Mouse (Mus musculus) MEL-GATA-1-ER (cell line): ENCODE data around the gene Fam193a.

Experiments used
- DNase-seq: peaks from one replicate; pipeline ENCODE4 v3.0.0-alpha.2; 2012; ENCODE audit warnings: low read depth; ENCODE audit errors: extremely low read depth

The Fam193a gene

DNA sequence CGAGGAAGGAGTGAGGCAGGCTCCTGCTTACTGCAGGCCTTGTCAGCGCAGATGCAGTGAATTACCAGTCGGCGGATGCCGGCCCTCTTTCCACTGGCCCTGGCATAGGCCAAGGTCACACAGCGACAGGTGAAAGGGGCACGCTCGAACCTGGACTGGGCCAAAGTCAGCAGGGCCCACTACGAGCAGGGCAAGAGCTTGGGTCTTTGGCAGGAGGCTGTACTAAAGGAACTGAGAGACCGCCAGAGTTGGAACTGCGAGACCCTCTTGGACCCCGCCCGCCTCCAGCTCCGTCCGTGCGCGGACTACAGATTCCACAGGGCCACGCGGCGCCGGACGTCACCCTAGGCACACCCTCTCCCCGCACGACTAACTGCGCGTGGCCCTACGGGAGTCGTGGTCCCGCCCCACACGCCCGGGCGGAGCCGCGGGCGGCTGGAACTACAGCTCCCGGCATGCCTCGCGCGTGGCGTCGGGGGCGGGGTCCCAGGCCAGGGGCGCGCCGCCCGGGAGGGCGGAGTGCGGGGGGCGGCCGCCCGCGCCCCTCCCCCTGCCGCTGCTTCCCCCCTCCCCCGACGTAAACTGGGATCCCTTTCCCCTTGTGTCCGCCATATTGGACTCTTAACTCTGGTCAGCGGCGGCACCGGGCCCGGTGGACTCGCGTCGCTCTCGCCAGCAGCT, at the start of gene Fam193a:
Gene Fam193a, plus strand, starts transcription at position 593 of the 681 bp plus-strand sequence.
- peak; percentile 80 for DNase-seq

DNA sequence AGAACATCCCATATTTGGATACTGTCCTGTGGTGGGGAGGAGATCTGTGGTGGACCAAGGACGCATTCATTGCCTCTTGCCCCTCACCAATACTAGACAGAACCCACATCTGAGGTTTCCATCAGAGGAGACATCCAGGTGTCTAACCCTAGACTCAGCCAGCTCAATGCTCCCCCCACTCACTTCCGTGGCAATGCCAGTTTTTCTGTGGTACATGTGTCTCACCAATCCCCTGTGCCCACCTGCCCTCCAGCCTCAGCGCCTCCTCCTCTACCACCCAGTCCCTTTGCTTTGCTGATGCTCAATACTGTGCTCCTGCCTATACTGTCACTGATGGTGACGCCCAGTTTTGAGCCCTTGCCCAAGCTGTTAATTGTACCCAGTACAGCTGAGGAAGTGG, 48.5 kb upstream of the Fam193a start:
- DNase-seq, result no peak

DNA sequence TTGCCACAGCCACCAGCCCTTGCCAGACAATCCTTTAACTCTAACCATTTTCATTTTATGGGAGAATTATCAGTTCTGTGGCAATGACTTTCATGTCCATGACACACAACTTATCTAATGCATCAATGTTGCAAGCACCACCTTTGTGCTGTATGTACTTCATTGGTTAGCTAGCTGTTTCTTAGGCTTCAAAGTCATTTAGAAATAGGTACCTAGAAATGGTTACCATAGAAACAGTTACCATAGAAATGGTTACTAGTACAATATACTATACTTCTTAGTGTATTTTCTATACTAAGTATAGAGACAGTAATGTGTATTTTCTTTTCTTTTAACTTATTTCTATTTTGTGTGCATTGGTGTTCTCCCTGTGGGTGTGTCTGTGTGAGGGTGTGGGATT, 44.4 kb upstream of the Fam193a start:
- DNase-seq, result no peak

DNA sequence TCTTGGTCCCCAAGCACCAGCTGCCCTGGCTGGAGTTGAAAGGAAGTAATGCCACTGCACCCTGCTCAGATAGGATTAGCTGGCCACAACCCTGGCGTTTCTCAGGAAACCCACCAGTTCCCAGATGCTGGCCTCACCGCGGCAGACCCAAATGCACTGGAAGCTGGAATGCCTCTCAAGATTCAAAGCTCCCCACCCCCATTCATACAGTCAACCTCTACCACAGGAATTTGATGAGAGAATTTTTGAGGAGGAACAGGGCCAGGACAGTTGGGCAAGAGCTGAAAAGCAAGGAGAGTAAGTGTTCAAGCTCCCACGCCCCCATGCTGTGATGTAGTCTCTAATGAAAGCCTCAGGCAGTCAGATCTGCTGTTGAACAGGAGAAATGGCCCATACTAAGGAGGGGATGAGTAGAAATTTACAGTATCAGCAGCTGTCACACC, 43.5 kb upstream of the Fam193a start:
- DNase-seq, result no peak

DNA sequence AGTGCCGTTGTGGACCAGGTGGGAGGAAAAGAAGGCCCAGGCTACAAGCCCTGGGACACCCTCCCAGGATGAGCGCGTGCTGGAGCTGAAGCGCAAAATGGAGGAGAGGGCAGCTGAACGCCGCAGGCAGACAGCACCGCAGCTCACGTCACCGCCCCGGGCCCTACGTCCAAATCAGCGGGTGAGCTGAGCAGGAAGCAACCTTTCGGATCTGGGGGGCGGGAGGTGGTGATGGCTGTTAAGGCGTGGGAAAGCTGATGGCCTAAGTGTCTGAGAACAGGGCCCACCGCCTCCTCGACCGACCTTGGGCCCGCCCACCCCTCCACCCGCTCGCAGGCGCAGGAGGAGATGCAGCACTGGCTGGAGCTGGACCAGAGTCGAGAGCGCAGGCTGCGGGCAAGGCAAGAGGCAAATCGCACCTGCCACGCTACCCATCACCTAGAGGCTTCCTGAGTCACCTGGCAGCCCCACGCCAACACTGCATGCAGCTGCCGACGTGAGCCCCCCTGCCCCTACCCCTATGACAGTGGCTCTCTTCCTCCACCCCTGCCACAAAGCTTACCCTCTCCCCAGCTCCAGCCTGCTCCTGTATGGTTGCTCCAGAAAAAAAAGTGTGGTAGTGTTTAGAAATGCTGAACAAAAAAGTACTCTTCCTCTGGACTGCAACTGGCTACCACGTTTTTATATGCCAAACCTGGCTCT, 42.7 kb upstream of the Fam193a start:
- DNase-seq, result no peak

DNA sequence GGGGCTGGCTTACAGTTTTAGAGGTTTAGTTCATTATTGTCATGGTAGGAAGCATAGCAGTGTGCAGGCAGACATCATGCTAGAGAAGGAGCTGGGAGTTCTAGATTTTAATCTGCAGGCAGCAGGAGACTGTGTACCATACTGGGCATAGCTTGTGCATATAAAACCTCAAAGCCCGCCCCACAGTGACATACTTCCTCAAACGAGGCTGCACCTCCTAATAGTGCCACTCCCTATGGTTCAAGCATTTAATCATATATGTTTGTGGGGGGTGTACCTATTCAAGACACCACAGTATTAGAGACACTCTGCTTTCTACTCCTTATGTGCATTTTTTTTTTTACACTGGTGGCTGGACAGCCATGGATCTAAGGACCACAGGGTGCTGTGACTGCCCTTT, 39.6 kb upstream of the Fam193a start:
- DNase-seq, result no peak

DNA sequence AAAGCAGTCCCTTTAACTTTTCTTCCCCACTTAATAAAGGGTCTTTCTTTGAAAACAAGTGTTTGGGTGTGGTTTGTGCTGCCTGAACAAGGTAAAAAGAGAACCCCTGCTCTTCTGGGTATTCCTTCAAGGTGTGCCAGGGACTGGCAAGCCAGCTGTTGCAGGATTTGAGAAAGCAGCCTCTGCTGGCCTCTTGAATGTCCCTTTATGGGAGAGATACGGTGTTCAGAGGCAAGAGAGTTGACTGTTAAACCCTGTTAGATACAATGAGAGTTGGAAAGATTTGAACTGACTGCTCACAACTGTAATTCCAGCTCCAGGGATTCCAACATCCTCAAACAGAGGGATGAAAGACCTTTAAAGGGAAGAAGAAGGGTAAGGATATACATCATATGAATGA, 35.7 kb upstream of the Fam193a start:
- no peak for DNase-seq

DNA sequence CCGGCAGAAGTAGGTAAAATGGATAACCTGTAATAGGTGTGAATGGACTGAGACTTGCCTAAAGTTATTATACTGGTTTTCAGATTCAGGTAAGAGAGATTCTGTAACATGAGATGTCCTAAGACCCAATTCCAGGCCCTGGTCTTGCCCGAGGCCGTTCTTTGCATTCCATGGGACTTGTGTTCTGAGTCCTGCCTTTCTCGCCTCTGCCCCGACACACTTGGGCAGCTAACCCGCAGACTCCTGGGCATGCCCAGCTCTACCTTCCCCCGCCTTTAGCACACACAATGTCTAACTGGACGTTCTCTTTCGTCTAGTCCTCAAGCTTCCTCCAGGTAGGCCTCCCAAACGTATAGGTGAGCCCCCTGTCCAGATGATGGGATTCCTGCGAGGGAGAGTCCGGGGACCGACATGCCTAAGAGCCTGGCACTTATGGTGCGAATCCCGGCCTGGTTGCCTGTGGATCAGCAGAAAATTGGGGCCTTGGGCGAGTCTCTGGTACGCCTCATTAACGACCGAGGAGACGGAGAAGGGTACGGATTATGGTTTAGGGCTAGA, 34.1 kb upstream of the Fam193a start:
- peak; percentile 41 for DNase-seq

DNA sequence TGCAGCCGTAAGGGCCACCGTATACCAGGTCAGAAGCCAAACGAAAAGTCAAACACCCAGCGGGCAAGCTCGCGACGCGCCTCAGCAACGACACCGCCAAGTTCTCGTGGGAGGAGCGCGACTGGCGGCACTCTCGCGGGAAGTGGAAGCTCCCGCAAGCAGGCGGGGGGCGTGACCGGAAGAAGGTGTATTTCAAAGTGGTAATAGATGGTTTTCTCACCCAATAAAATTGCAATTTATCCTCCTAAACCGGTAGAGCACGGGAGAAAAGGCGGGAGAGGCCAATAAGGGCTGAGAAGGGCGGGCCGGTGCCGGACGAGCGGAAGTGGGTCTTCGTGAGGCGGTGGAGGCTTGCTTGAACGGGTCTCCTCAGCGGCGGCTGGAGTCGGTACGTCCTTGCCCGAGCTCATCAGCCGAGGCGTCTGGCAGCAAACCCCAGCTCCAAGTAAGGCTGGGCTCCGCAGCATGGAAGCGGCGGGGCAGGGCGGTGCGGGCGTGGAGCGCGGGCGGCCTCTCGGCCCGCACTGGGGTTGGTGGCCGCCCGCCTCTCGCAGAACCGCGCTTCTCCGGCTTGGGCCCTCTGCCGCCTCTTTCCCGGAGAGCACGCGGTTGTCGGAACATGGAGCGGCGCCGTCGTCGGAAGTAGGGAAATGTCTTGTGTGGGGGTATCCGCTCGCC, 33.5 kb upstream of the Fam193a start, which contains the start of gene Rnf4:
Gene Rnf4, plus strand, starts transcription at position 193 of the 678 bp plus-strand sequence.
- peak; percentile 99 for DNase-seq

DNA sequence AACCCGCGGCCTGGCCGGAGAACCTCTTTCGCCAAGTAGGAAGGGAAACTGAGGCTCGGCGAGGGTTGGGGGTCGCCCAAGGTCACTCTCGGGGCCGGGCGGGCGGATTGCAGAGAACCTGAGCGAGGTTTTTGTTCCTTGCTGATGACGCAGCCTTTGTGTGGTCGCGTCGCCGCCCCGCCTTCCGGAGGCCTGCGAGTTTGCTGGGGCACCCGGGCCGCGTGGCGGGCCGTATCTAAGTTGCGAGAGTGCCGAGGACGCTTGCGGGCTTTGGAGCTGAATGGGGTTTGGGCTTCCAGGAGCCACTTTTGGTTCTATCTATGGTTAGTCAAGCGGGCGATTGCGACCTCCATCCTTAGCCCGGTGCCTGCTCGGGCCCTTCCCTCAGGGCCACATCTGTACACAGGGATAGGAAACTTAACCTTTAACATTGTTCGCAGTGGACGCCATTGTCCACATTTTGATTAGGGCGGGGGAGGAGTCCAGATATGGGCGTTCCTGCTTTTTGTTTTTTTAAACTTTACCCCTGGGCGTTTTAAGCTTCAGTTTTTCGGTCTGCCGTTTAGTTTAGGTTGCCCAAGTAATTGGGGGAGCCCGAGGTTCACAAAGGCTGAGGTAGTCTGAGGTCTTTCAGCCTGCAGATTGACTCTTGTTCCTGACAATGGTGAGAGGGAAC, 32.8 kb upstream of the Fam193a start:
- DNase-seq, result peak; percentile 60

DNA sequence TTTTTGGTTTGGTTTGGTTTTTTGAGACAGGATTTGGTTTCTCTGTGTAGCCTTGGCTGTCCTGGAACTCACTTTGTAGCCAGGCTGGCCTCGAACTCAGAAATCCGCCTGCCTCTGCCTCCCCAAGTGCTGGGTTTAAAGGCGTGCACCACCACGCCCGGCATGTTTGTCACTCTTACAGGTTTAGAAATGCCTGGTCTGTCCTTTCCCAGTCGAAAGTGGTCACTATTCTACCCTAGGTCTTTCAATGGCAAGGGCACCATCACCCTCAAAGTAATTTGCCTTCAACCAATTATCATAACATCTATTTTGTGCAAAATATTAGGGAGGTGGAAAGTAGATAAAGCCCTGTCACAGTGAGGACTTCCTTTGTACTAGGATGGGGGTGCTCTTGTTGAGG, 29.5 kb upstream of the Fam193a start:
- no peak for DNase-seq

DNA sequence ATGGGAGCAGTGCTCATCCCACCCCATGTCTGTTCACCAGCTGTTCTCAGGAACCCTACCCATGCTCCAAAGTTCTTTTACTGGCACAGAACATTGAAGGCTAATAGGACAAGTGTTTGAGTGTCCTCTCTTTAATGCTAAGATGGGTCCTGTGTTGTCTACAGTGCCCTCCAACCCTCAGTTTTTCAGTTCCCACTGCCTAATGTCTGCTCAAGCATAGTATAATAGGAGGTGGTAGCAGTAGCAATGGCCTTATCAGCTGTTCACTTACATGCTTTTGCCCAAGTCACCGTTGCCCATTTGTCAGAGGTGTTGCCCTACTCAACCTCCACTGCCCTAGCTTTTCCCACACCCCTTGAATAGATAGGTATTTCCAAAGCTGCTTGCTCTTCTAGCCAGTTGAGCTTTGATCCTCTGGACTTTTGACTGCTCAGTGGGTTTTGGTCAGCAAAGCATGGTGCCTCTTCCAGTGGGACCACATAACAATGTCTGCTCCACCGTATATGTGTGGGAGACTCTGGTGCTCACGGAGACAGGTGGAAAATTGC, 17.6 kb upstream of the Fam193a start:
- DNase-seq, result no peak

DNA sequence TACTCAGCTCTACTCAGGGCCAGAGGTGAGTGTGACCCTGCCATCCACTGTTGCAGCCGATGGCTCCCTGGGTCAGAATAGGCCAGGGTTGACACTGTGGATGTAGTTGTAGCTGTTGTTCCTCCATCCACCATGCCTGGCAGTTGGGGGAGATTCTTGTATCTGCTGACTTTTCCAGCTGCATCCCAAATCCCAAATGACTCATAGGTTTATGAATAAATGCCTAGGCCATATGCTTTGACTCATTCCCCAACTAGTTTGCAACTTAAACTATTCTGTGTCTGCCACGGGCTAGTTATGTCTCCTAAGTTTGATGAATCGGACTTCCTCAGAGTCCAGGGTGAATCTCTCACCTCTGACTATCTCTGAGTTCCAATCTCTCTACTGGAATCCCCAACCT, 9.5 kb upstream of the Fam193a start:
- no peak for DNase-seq

DNA sequence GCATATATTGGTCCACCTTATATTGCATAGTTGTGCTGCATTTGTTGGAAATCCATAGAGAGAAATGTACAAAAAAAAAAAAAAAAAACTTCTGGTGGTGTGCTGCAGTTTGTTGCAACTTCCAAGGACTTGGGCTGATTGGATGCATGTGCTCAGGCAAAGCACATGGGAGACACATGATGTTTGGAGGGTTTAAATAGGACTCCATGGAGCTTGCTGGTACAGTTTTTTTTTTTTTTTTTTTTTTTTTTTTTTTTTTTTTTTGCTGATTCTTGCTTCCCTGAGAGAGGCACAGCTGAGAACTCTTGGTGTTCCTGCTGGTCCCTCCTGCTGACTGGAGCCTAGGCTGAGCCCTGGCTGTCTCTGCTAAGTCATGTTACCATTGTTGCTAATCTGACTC, 6.6 kb upstream of the Fam193a start:
- no peak for DNase-seq

DNA sequence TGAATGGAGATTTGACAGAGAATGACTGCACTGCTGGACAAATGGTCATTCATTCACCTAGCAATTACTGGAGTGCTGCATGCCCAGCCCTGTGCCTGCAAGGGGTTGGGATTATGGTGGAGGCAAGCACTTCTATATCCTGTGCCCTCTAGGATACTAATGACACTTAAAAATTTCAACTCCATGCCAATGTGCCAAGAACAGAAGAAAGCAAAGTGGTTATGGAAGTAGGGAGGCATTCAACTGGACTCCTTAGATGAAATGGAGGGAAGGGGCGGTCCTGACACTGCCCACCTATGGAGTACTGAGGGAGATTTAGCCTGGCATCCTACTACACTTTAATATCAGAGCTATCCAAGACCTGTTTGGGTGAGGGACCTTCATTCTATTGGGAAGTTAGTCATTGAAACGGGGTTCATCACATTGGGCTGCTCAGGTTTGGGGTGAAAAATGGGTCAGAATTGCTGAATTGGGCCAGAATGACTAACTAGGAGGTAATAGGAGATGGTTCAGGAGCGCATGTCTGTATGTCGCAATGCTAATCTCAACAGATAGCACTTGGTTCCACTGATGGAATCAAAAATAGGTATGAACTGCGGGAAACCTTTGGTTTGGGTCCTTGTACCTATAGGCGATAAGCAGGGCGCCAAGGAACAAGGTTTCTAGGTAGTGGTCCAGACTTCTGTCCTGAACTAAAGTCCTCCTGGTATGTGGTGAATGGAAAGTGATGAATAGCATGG, 1.0 kb upstream of the Fam193a start:
- DNase-seq, result no peak

DNA sequence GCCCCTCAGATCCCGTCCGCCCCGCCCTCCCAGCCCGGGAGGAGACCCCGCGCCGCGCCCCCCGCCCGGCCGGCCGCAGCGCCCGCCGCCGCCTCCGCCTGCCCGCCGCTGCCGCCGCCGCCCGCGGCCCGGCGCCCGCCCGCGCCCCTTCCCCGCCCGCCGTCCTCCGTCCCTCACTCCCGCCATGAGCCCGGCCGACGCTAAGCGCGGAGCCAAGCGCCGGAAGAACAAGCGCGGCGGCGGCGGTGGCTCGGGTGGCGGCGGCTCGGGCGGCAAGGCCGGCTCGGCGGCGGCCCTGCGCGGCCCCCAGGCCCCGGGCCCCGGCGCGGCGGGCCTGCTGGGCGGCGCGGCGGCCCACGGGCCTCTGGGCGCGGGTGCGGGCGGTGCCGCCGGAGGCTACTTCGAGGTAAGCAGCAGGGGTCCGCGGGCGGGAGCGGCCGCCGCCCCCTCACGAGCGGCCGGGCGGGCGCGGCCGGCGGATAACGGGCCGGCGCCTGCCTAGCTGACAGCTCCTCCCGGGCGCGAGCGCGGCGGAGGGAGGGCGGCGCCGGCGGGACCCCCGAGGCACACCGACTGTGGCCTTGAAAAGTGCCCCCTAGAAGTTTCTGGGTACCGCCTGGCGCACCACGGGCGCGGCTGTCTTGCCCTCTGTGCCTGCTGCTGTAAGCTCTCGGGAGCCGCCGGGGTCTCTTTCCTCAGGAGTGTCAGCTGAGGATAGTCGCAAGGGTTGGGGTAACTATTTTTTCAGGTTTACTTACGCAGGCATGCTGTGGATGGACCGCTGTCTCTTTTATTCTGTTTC, 490 bp downstream of the Fam193a start:
- no peak for DNase-seq

DNA sequence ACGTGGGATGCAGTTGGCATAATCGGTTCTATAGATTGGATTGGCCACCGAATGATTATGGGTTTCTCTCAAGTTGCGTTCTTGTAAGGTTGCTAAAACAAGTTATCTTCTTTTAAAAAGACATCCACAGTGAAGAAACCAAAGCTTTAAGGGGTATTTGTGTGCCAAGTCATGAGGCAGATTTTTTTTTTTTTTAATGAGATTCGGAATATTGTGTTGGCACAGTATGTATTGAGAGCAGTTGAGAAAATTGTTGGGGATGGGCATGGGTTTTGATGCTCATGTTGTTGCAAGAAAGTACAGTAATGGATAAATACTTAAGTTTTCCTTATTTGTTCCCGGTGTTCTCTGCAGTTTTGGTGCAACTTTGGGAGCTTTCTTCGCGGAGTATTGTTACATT, 1.1 kb downstream of the Fam193a start:
- no peak for DNase-seq

DNA sequence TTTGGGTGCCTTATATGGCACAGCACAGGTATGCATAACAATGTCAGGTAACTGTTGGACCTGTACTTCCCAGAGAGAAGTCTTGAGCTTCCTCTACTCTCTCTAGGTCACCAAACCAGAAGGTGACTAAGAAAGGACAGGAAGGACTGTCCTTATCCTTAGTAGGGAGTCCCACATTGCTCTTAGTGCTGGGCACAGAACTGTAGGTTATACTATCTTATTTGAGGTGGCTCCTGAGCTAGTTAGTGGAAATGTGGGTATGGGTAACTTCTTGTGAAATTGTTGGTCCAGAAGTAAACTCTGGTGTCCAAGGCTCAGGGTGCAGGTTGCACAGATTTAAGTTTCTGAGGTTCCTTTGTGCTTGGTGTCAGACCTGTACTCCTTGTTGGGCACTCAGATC, 2.4 kb downstream of the Fam193a start:
- no peak for DNase-seq

DNA sequence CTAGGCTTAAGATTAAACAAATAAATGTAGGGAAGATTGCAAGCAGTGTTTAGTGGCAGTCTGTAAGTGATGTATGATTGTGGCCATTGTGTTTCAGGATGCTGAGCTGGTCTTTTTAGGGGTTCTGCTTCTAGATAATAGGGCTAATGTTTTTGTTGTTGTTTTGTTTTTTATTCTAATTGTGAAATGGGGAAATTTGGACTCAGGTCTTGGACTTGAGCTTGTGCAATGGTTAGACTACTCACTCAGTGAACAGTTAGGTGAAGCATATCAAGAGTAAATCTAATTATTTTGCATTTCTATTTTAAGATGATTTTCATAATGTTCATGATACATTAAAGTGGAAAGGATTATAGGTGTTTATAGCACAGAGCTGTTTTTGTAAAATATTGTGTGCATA, 2.8 kb downstream of the Fam193a start:
- no peak for DNase-seq

DNA sequence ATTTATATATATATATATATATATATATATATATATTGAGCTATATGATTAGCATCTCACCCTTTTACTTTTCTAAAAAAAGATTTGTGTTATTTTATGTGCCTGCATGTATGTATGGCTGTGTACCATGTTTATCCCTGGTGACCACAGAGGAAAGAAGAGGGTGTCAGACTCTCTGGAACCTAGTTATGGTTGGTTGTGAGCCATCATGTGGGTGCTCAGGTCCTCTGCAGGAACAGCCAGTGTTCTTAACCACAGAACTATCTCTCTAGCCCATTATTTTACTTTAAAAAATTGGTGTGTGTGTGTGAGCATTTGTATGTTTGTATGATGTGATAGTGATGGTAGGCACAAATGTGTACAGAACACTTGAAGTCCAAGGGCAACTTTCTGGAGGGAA, 9.1 kb downstream of the Fam193a start:
- DNase-seq, result no peak
